Mouse (Mus musculus) left cerebral cortex, adult 8-10 months (tissue): ENCODE data around the gene Olfr629. TPM values are rescaled to one million over a fixed set of nuclear protein-coding genes. Genes with fewer than 3 reads are reported as not detected.
"Not testable (repeated sequence)": the region's sequence is repeated elsewhere in the genome, so short reads cannot be mapped to it uniquely, and the experiment has no call there.

Experiments used
- DNase-seq, 2 experiments: peaks; one replicate each; pipeline ENCODE4 v3.0.0; 2022; ENCODE audit warnings: low spot score in 2 of 2
- total RNA-seq, 4 experiments: library from RNA; stranded (reverse); gene quantifications; 2 replicates each; pipeline ENCODE4 v1.2.4; 2022

Gene Olfr629
- total RNA-seq = not detected

DNA sequence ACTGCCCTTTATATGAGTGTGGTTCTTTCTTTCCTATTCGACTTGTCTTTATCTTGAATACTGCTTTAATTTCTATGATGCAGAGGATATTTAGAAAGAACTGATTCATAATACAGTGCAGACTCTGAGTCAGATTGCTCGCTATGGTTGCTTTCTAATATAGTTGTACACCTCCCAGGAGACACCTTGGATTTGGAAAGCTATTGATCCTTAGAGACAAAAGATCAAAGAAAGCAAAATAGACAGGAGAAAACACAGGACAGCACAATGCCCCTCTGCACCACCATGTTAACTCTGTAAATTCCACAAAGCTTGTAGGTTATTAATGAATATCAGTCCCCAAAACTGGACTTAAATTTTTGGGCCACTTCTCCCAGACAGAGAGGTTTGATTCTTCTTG is at the start of gene Olfr629:
Olfr629 (minus strand) TSS at position 101 of the 400 bp plus-strand sequence.
- DNase-seq = no peak

DNA sequence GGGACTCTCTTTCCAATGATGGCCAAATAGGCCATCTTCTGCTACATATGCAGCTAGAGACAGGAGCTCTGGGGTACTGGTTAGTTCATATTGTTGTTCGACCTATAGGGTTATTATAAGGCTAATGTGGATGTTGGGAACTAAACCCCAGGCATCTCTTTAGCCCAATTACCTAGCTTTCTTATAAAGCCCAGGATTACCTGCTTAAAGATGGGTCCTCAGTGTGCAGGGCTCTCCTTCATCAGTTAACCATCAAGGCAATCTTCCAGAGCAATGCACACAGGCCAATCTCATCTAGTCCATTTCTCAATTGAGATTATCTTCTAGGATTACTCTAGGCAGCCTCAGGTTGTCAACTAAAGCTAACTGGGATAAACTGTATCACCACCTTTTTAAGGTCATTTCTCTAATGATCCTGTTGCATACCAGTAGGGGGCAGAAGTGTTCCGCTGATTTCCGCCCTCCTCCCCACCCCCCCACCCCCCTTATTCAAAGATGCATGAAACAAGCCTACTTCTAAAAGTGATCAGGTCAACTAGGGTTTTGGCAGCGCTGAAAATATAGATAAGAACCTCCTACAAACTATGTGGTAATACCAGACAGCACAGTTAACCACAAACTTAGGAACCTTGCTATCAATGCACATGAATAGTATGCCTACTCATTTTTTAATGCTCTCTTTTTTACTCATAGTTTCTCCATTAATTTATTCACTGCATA is 48.1 kb upstream of the Olfr629 start:
- no peak for DNase-seq

DNA sequence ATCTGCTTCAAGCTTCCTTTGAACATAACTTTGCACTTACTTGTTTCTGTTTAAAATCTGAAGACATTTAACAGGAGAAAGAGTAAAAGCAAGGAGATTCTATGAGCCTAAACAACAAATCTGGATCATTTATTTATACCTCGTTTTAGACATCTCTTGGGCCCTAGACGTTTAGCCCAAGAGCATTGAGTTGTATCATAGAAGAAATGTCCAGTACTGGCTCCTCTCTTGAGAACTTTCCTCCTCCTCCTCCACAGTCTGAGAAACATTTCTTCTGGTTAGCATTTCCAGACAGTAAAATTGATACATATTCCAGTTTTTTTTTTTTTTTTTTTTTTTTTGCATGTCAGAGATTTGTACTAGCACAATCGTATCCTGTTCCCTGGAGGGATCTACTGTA is 47.0 kb upstream of the Olfr629 start, which contains the start of gene Olfr67:
Olfr67 (minus strand) TSS at position 101 of the 400 bp plus-strand sequence.
- DNase-seq = no peak

DNA sequence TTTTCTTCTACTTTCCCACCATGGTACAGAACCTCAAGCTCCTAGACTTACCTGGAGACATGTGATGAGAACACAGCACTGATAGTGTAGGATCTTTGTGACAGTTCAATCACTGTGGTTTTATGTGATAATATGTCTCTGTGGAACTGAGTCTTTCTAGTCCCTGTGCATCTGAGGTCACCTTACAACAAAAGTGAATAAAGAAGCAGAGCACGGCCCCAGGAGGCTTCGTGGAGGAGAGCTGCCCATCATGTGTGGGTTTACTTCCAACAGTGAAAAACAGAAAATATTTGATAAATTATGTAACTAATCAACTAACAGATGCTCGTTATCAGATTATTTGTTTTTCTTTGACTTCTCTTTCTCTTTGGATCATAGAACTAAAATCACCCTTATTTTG is 34.9 kb upstream of the Olfr629 start, which contains the start of gene Olfr68:
Olfr68 (minus strand) TSS at position 101 of the 400 bp plus-strand sequence.
- DNase-seq = no peak

DNA sequence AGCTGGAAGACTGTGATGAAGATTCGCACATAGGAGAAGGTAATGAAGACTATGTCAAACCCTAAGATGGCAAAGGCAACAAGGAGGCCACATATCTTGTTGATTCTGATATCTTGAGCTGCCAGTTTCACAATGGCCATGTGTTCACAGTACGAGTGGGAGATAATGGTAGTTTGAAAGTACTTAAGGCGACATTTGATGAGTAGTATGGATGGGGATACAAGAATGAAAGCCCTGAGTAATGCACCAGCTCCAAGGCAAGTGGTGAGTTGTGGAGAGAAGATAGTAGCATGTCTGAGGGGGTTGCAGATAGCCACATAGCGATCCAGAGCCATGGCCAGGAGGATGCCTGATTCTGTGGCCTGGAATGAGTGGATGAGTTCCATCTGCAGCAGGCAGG is 32.9 kb upstream of the Olfr629 start:
- not testable (repeated sequence) for DNase-seq

DNA sequence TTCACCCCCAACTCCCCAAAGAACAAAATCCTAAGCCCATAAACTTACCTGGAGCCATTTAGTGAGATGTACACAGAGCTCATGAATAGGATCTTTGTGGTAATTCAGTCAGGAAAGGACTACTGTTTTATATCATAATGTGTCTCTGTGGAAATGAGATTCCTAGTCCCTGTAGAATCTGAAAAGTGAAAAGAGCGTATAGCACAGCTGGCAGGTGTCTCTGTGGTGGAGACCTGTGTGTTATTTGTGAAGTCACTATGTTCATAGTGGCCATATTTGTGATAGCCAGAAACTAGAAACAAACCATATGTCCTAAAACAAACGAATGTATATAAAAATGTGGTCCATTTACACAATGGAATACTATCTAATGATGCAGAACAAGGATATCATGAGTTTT is 26.8 kb upstream of the Olfr629 start, which contains the start of gene Olfr69:
Olfr69 (minus strand) TSS at position 101 of the 400 bp plus-strand sequence.
- DNase-seq = no peak

DNA sequence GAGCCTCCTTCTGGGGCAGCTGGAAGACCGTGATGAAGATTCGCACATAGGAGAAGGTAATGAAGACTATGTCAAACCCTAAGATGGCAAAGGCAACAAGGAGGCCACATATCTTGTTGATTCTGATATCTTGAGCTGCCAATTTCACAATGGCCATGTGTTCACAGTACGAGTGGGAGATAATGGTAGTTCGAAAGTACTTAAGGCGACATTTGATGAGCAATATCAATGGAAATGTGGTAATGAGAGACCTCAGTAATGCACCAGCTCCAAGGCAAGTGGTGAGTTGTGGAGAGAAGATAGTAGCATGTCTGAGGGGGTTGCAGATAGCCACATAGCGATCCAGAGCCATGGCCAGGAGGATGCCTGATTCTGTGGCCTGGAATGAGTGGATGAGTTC is 22.9 kb upstream of the Olfr629 start:
- not testable (repeated sequence) for DNase-seq

DNA sequence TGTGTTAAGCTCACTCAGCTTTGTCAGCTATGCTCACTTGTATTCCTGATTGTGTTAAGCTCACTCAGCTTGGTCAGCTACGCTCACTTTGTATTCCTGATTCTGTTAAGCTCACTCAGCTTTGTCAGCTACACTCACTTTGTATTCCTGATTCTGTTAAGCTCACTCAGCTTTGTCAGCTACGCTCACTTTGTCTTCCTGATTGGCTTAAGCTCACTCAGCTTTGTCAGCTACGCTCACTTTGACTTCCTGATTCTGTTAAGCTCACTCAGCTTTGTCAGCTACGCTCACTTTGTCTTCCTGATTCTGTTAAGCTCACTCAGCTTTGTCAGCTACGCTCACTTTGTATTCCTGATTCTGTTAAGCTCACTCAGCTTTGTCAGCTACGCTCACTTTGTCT is 17.5 kb upstream of the Olfr629 start:
- DNase-seq = not testable (repeated sequence)

DNA sequence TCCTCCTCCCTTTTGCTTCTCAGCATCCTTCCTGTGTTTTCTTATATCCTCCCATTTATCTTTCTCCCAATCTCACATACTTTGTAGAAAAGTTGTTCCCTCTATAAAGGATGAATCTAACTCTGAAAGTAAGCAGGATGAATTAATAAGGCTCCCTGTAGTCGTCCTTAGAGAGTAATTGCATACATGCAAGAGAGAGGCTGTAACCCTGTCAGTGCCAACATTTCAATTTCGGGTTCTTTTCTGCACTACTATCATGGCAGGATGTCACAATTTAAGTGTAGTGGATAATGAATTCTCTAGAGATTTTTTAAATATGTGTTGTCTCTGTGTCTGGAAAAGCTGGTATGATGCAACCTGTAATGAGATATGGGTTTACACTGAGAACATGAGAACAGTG is 12.5 kb upstream of the Olfr629 start, which contains the start of gene Olfr630:
Olfr630 (minus strand) TSS at position 101 of the 400 bp plus-strand sequence.
- DNase-seq = no peak

DNA sequence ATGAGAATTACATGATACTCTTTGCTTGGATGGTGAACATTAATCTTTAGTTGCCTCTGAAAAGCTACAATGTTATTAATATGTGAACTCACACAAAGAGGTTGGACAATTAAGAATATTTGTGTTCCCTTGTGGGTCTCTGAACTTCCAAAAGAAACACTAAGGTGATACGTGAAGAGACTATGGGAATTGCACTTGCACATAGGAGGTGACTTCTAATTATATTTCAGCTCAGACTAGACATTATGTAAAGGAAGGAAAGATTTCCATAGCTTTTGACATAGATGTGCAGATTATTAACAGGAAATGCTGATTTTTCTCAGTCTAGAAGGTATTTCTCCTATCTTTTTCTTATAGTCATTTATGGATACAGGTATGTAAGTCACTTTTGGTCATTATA is 14.7 kb downstream of the Olfr629 start, which contains the start of gene Olfr628:
Olfr628 (plus strand) TSS at position 301 of the 400 bp plus-strand sequence.
- DNase-seq = no peak

DNA sequence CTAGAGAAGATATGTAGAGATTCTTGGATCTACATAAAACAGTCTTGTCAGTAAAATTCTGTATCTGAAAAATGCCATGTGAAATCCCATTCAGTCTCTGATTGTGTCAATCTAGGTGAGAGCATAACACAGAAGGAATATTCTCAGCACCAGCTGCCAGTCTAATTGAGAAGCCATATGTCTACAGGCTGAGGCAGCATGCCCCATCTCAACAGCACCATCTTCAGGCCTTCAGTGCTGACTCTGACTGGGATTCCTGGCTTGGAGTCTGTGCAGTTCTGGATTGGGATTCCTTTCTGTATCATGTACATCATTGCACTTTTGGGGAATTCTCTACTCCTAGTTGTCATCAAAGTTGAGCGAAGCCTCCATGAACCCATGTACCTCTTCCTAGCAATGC is 28.3 kb downstream of the Olfr629 start:
- DNase-seq = not testable (repeated sequence)

DNA sequence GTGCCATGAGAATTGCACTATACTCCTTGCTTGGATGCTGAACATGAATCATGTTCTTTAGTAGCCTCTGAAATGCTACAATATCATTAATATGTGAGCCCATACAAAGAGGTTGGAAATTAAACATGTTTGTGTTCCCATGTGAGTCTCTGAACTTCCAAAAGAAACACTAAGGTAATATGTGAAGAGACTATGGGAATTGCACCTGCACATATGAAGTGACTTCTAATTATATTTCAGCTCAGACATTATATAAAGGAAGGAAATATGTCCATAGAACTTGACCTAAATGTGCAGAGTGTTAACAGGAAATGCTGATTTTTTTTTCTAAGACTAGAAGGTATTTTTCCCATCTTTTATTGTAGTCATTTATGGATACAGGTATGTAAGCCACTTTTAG is 30.4 kb downstream of the Olfr629 start, which contains the start of gene Olfr243:
Olfr243 (plus strand) TSS at position 301 of the 400 bp plus-strand sequence.
- no peak for DNase-seq

DNA sequence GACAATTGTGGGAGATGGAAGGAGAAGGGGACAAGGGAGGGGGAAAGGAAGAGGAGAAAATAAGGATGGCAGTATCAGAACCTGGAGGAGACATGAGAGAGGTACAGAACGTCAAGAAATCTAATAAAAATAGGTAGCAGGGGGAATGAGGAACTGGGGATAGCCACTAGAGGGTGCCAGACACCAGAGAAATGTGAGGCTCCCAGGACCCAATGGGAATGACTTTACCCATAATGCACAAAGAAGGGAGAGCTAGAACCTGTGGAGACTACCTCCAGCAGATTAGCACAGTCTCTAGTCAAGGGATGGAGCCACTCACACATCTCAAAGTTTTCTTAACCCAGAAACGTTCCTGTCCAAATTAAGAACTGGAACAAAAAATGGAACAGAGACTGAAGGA is 32.7 kb downstream of the Olfr629 start:
- DNase-seq = no peak

DNA sequence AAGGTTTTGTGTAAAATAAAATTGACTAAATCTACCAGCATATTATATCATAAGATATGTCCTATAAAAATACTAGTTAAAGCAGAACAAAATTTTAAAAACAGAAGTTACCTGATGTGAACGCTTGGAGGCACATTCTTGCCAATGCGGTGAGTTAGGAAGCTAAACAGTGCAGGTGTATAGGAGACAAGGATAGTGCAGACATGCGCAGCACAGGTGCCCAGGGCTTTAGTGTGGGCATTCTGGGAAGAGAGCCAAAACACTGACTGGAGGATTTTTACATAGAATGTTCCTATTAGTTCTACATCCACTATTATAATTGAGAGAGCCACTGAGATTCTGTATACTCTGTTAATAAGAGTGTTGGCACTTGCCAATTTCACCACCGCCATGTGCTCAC is 45.3 kb downstream of the Olfr629 start:
- no peak for DNase-seq

Other genes starting within 250 kb of the Olfr629 start
- gene Olfr609, start 246.9 kb downstream of the Olfr629 start, total RNA-seq = not detected
- gene Olfr610, start 232.8 kb downstream of the Olfr629 start, total RNA-seq = not detected
- gene Olfr611, start 224.1 kb downstream of the Olfr629 start, total RNA-seq = not detected
- gene Olfr612, start 202.2 kb downstream of the Olfr629 start, total RNA-seq = not detected
- not detected for gene Olfr613, start 196.9 kb downstream of the Olfr629 start, total RNA-seq
- gene Olfr615, start 188.9 kb downstream of the Olfr629 start, total RNA-seq = not detected
- not detected for gene Olfr616, start 175.8 kb downstream of the Olfr629 start, total RNA-seq
- not detected for gene Olfr617, start 171.9 kb downstream of the Olfr629 start, total RNA-seq
- not detected for gene Olfr618, start 154.8 kb downstream of the Olfr629 start, total RNA-seq
- not detected for gene Olfr619, start 144.4 kb downstream of the Olfr629 start, total RNA-seq
- not detected for gene Olfr620, start 132.4 kb downstream of the Olfr629 start, total RNA-seq
- not detected for gene Olfr622, start 102.2 kb downstream of the Olfr629 start, total RNA-seq
- gene Olfr623, start 81.2 kb downstream of the Olfr629 start, total RNA-seq = not detected
- under 1 TPM in 2 of 4 experiments, not detected in 2; 0.09 TPM for gene Olfr624, start 73.8 kb downstream of the Olfr629 start, total RNA-seq
- gene Olfr625-ps1, start 62.2 kb downstream of the Olfr629 start, total RNA-seq = not detected
- not detected for gene Olfr243, start 30.3 kb downstream of the Olfr629 start, total RNA-seq
- not detected for gene Olfr628, start 14.6 kb downstream of the Olfr629 start, total RNA-seq
- not detected for gene Olfr630, start 12.4 kb upstream of the Olfr629 start, total RNA-seq
- not detected for gene Olfr69, start 26.7 kb upstream of the Olfr629 start, total RNA-seq
- not detected for gene Olfr68, start 34.8 kb upstream of the Olfr629 start, total RNA-seq
- gene Olfr67, start 46.9 kb upstream of the Olfr629 start, total RNA-seq = not detected
- 10 to 100 TPM; 16.8 to 31.9 (median 25.7) TPM for gene Hbb-bt, start 69.1 kb upstream of the Olfr629 start, total RNA-seq
- gene Hbb-bs, start 83.2 kb upstream of the Olfr629 start, total RNA-seq = 100 to 1,000 TPM; 204 to 381 (median 262) TPM
- gene Hbb-bh2, start 95.6 kb upstream of the Olfr629 start, total RNA-seq = not detected
- gene Hbb-bh1, start 98.2 kb upstream of the Olfr629 start, total RNA-seq = not detected
- under 1 TPM in 1 of 4 experiments, not detected in 3; 0.57 TPM for gene Hbb-y, start 108.3 kb upstream of the Olfr629 start, total RNA-seq
- gene Olfr66, start 141.3 kb upstream of the Olfr629 start, total RNA-seq = not detected
- not detected for gene Olfr64, start 149.5 kb upstream of the Olfr629 start, total RNA-seq
- not detected for gene Olfr65, start 158.5 kb upstream of the Olfr629 start, total RNA-seq
- not detected for gene Olfr631, start 183.9 kb upstream of the Olfr629 start, total RNA-seq
- not detected for gene Olfr632, start 189.4 kb upstream of the Olfr629 start, total RNA-seq
- not detected for gene Olfr633, start 199.5 kb upstream of the Olfr629 start, total RNA-seq
- under 1 TPM in 3 of 4 experiments, not detected in 1; 0.05 to 0.08 (median 0.07) TPM for gene Olfr635, start 226.2 kb upstream of the Olfr629 start, total RNA-seq